14 mouse cellular contexts compared by ENCODE assay signal in genomic region chr4:114409511-114409910, GRCm38 (mm10). TPM values are rescaled to one million over a fixed set of nuclear protein-coding genes. Genes with fewer than 3 reads are reported as not detected.
DNase-seq lines count a peak whose midpoint lies in the region; ATAC-seq lines count a peak whose summit lies in the region.
"Had no signal": no experiment of that assay in that cellular context is flagged by ENCODE, and none has a peak within 500 bp of the region (broad histone marks: within the 10 kb centered on the region; RNA-seq: fewer than 3 reads in every experiment).

No protein-coding gene starts in this region.

- H3K27ac ChIP-seq in heart, embryonic 13.5 days (replicated peaks), result no peak overlapping the region
- H3K27ac ChIP-seq in midbrain, embryonic 10.5 days (replicated peaks), result peak overlapping the region; percentile 65; the same call in 1 of the 2 replicates
- H3K27ac ChIP-seq in midbrain, embryonic 15.5 days, result no peak overlapping the region
- H3K27ac ChIP-seq in liver, embryonic 11.5 days (ENCODE audit: low read depth, low read length), result no peak overlapping the region
- no peak overlapping the region for H3K27ac ChIP-seq in intestine, embryonic 15.5 days
- H3K27ac ChIP-seq: hindbrain, embryonic 15.5 days; liver, embryonic 14.5 days; stomach, postnatal 0 days had no signal

- H3K4me1 ChIP-seq in heart, embryonic 13.5 days, result peaks cover 32% of the 10 kb centered on the region
- H3K4me1 ChIP-seq in midbrain, embryonic 10.5 days, result peaks cover 55% of the 10 kb centered on the region
- H3K4me1 ChIP-seq in midbrain, embryonic 15.5 days, result peaks cover 19% of the 10 kb centered on the region
- H3K4me1 ChIP-seq in liver, embryonic 11.5 days (replicated peaks; ENCODE audit: control insufficient read depth, insufficient read depth, low read length), result 0 out of 2 replicates have a peak, but pooled peaks cover 2% of the 10 kb centered on the region
- H3K4me1 ChIP-seq in intestine, embryonic 15.5 days (replicated peaks), result peaks cover 6% of the 10 kb centered on the region; the same call in 1 of the 2 replicates

- H3K36me3 ChIP-seq in heart, embryonic 13.5 days, result no peaks in the 10 kb centered on the region
- 0 out of 2 replicates have a peak, but pooled peaks cover 3% of the 10 kb centered on the region for H3K36me3 ChIP-seq in midbrain, embryonic 10.5 days
- no peaks in the 10 kb centered on the region for H3K36me3 ChIP-seq in midbrain, embryonic 15.5 days (replicated peaks)
- H3K36me3 ChIP-seq in liver, embryonic 11.5 days (ENCODE audit: control insufficient read depth, insufficient read depth, low read length), result no peaks in the 10 kb centered on the region
- H3K36me3 ChIP-seq in intestine, embryonic 15.5 days, result no peaks in the 10 kb centered on the region
- H3K36me3 ChIP-seq: hindbrain, embryonic 15.5 days had no signal

- peak overlapping the region; percentile 56 for H3K4me2 ChIP-seq in heart, embryonic 13.5 days
- H3K4me2 ChIP-seq in midbrain, embryonic 15.5 days, result no peak overlapping the region
- H3K4me2 ChIP-seq in liver, embryonic 11.5 days, result no peak overlapping the region
- no peak overlapping the region for H3K4me2 ChIP-seq in intestine, embryonic 15.5 days (replicated peaks)

- ATAC-seq in heart, embryonic 13.5 days (ENCODE audit: extremely low read depth, insufficient number of reproducible peaks, low FRiP score, low TSS enrichment), result no peak
- no peak for ATAC-seq in midbrain, embryonic 15.5 days (replicated peaks)
- ATAC-seq in liver, embryonic 11.5 days (replicated peaks; ENCODE audit: low FRiP score), result no peak
- no peak for ATAC-seq in intestine, embryonic 15.5 days

- H3K9ac ChIP-seq in heart, embryonic 13.5 days, result 0 out of 2 replicates have a peak overlapping the region, but pooled peaks have one; percentile 24
- no peak overlapping the region for H3K9ac ChIP-seq in midbrain, embryonic 15.5 days
- no peak overlapping the region for H3K9ac ChIP-seq in liver, embryonic 11.5 days (ENCODE audit: low read depth, low read length)
- H3K9ac ChIP-seq in intestine, embryonic 15.5 days, result no peak overlapping the region
- H3K9ac ChIP-seq: hindbrain, embryonic 15.5 days; liver, embryonic 14.5 days had no signal

- H3K4me3 ChIP-seq in heart, embryonic 13.5 days, result 0 out of 2 replicates have a peak overlapping the region, but pooled peaks have one; percentile 4
- H3K4me3 ChIP-seq in midbrain, embryonic 10.5 days, result peak overlapping the region; percentile 36
- no peak overlapping the region for H3K4me3 ChIP-seq in midbrain, embryonic 15.5 days
- H3K4me3 ChIP-seq in liver, embryonic 11.5 days (ENCODE audit: low read depth, low read length), result no peak overlapping the region
- H3K4me3 ChIP-seq in intestine, embryonic 15.5 days (replicated peaks), result no peak overlapping the region
- H3K4me3 ChIP-seq: hindbrain, embryonic 15.5 days had no signal

- DNase-seq in heart, adult 18-20 months, result no peak
- DNase-seq in midbrain, embryonic 10.5 days (ENCODE audit: low spot score), result no peak
- peak; percentile 86 for DNase-seq in kidney, adult 11 months
- DNase-seq in kidney, postnatal 36 days, result peak; percentile 57 to 84
- DNase-seq in liver, embryonic 11.5 days (ENCODE audit: low spot score), result no peak
- DNase-seq: cerebellum, adult 9-10 months; layer of hippocampus, postnatal 36 days had no signal

- H3K27me3 ChIP-seq in heart, embryonic 13.5 days (replicated peaks), result peaks cover 86% of the 10 kb centered on the region
- peaks cover 46% of the 10 kb centered on the region for H3K27me3 ChIP-seq in midbrain, embryonic 10.5 days (ENCODE audit: low read depth, poor library complexity, severe bottlenecking)
- H3K27me3 ChIP-seq in midbrain, embryonic 15.5 days (replicated peaks), result peaks cover 25% of the 10 kb centered on the region
- peaks cover 38% of the 10 kb centered on the region for H3K27me3 ChIP-seq in liver, embryonic 11.5 days (replicated peaks; ENCODE audit: control insufficient read depth, insufficient read depth, low read length)
- peaks cover 6% of the 10 kb centered on the region; the same call in 1 of the 2 replicates for H3K27me3 ChIP-seq in intestine, embryonic 15.5 days (replicated peaks)

- no peaks in the 10 kb centered on the region for H3K9me3 ChIP-seq in heart, embryonic 13.5 days
- no peaks in the 10 kb centered on the region for H3K9me3 ChIP-seq in midbrain, embryonic 10.5 days (replicated peaks)
- no peaks in the 10 kb centered on the region for H3K9me3 ChIP-seq in midbrain, embryonic 15.5 days
- H3K9me3 ChIP-seq in liver, embryonic 11.5 days (ENCODE audit: control insufficient read depth, low read length), result no peaks in the 10 kb centered on the region
- no peaks in the 10 kb centered on the region for H3K9me3 ChIP-seq in intestine, embryonic 15.5 days
- H3K9me3 ChIP-seq: hindbrain, embryonic 15.5 days had no signal

RNA-seq across cellular contexts. Expression of gene Trabd2b, which starts 3.0 kb away (rescaled TPM):
- 1.2 and 1.7 TPM in 2 replicates for polyA plus RNA-seq in heart, embryonic 13.5 days (2015; fragmentation: Nextera tagmentation; extraction: Ambion mirVana)
- 10 to 100 TPM; 55.0 to 56.7 TPM for total RNA-seq in heart, adult 18-20 months (2021)
- polyA plus RNA-seq in midbrain, embryonic 10.5 days (2016; fragmentation: Nextera tagmentation; extraction: Ambion mirVana), result 1.8 TPM in 2 replicates
- polyA plus RNA-seq in midbrain, embryonic 15.5 days (2015; fragmentation: Nextera tagmentation; extraction: Ambion mirVana), result 0.60 and 0.65 TPM in 2 replicates
- 1.1 and 1.3 TPM in 2 replicates for polyA plus RNA-seq in liver, embryonic 11.5 days (2014; fragmentation: Nextera tagmentation; extraction: Ambion mirVana)
- polyA plus RNA-seq in intestine, embryonic 15.5 days (2015; fragmentation: Nextera tagmentation; extraction: Ambion mirVana), result 0.53 and 0.61 TPM in 2 replicates
- total RNA-seq: megakaryocyte-erythroid progenitor cell, adult 5-6 weeks had no signal

Comparison
In these comparisons a context has a peak if more than half of its experiments do, and no peak if none do; other contexts are left out.
1. H3K4me3 ChIP-seq: peak in heart, embryonic 13.5 days (single experiment) and midbrain, embryonic 10.5 days (single experiment); none in midbrain, embryonic 15.5 days (single experiment), liver, embryonic 11.5 days (single experiment) and intestine, embryonic 15.5 days (single experiment).
2. DNase-seq: peak in kidney, adult 11 months (single experiment) and kidney, postnatal 36 days (2 of 2); none in heart, adult 18-20 months (0 of 2), midbrain, embryonic 10.5 days (single experiment) and liver, embryonic 11.5 days (single experiment).